Mouse (Mus musculus): Measurements from ENCODE around the gene Fcf1. TPM values are rescaled to one million over a fixed set of nuclear protein-coding genes. Genes with fewer than 3 reads are reported as not detected.

Fcf1 gene
- 10 to 100 TPM; 31.8 to 42.2 (median 38.9) TPM for total RNA-seq (2022)

DNA sequence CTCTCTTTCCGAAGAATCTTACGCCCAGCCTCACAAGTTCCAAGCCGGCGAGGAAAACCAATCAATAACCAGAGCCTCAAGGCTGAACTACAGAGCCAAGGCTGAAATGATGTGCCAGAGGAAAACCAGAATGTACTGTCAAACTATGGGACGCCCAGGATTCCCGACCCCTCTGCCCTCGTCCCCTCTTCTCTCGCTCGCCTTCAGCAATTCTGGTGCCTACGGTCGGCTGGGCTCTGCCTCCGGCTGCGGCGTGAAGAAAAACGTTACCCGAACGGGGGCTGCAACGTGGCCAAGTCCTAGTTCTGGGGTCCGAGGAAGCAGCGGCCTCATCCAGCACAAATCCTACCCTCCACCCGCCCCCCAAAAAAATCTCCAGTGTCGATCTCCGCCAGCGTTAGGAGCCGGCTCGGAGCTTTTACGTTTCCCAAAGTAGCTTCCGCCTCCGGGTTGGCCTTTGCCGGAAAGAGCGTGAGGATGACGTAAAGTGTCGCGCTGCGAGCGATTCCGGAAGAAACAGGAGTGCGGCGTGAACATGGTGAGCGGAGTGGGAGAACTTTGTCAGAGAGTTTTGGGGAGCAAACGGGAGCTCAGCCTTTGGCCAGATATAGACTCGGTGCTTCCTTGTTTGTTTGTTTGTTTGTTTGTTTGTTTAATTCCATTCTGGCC, at the start of gene Fcf1, which contains the start of gene Arel1:
Fcf1 (plus strand) TSS at position 470 of the 669 bp plus-strand sequence.
Arel1 (minus strand) TSS at position 473 of the 669 bp plus-strand sequence.
- DNase-seq (ENCODE audit: low spot score in 2 of 2) = peak; percentile 83 to 91

DNA sequence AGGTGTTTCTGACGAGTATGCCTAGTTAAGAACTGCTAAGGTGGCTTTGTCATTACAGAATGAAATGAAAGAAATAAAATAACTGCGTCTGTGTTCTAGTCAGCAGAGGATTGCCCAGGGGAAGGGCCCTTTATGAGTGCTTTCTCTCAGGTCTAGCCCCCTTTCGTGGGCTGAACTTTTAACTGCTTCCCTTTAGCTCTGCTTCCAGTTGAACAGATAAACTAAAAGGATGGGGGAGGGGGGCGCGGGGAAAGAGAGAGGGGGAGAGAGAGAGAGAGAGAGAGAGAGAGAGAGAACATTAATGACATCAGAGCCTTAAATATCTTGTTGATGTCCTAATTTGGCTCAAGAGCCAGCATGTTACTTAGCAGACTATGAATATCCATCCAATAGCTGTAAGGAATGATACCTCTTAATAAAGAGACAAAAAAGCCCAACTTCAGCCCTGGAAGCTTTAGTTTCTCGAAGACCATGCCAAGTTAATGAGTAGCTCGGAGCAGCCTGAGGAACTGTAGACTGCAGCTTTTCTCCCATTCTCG, 48.7 kb upstream of the Fcf1 start:
- DNase-seq (ENCODE audit: low spot score in 2 of 2) = no peak

DNA sequence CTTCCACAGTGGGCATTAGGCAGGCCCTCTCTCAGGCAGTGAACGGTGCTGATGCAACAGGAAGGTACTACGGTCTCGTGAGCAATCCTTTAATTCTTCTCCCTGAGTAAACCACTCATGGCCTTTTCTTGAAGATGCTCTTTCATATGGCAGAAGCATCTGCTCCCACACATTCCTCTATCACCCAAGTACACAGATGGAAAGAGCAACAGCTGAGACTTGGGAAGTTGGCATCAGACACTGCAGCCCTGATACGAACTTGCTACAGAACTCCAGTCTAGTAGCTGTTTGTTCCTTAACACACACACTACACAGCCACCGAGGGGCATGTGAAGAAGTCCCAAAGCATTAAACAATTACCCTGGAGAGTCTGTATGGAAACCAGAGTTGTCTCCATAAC, 46.4 kb upstream of the Fcf1 start:
- peak in 1 of 2 experiments; percentile 20 for DNase-seq (ENCODE audit: low spot score in 2 of 2)

DNA sequence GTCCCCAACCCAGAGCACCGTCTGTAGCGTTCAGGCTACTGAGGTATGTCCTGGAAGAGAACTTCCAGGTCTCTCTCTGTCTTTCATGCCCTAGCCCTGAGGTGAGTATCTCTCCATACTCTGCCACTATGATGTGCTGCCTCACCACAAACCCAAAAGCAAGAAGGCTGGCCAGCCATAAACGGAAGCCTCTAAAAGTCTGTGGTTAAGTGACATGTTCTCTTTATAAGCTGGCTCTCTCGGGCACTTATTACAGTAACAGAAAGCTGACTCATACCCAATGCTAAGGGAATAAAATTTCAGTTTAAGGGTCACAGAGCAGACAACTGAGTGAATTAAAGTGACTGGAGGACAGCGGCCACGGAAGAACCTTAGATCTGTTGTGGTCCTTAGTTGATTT, 44.2 kb upstream of the Fcf1 start:
- DNase-seq (ENCODE audit: low spot score in 2 of 2) = no peak

DNA sequence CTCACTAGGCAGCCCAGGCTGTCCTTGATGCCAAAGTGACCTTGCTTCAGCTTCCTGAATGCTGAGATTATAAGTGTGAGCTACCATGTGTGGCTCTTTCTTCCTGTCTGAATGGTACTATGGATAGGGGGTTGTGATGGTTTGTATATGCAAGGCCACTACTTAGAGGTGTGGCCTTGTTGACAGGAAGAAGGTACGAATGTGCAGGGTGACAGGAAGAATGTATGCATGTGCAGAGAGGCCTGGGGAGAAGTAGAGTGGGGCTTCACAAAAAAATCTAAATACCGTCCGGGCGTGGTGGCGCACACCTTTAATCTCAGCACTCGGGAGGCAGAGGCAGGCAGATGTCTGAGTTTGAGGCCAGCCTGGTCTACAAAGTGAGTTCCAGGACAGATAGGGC, 38.5 kb upstream of the Fcf1 start:
- no peak for DNase-seq (ENCODE audit: low spot score in 2 of 2)

DNA sequence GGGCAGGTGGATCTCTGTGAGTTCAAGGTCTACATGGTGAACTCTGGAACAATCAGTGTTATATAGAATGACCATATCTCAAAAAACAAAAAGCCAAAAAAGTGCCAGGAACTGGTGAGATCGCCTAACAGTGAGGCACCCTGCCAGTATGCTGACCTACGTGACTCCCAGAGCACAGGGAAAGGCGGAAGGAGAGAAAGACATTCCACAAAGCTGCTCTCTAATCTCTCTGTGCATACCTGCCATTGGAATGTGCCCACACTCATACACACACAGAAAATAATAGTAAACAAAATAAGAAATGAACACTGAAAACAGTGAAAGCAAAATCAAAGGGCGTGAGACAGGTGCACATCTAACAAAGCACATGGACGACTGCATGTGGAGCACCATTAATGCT, 35.4 kb upstream of the Fcf1 start:
- DNase-seq (ENCODE audit: low spot score in 2 of 2) = no peak

DNA sequence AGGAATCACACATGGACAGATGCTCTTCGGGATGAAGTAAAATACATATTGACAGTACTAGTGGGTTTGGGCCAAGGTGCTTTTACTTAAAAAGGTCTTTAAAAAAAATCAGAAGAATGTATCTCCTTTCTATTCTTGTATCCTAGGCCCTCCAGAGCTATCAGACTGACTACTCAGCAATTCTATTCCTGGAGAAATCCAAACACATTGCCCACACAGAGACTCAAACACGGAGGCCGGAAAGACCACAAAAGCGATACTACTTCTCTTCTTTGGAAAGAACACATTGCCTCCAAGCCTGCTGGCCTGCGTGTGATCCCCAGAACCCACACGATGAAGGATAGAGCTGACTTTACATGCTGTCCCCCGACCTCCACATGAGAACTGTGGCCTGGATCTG, 31.6 kb upstream of the Fcf1 start:
- no peak for DNase-seq (ENCODE audit: low spot score in 2 of 2)

DNA sequence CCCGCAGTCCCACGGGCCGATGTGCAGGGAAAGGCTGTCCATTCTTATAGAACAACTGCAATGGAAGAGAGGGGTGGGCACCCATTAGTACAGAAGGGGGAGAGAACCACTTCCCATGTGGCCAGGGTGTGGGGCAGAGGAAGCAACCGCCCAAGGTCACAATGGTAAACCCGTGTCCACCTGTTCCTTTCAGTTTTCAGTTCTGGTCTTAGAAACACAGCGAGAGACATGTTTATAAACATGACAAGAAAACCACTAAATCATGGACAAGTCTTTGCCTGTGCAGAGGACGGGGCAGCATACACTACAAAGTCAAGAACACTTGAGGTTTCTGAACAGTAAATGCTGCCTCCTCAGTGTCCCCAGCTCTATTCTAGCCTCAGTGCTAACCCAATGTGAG, 30.4 kb upstream of the Fcf1 start:
- DNase-seq (ENCODE audit: low spot score in 2 of 2) = no peak

DNA sequence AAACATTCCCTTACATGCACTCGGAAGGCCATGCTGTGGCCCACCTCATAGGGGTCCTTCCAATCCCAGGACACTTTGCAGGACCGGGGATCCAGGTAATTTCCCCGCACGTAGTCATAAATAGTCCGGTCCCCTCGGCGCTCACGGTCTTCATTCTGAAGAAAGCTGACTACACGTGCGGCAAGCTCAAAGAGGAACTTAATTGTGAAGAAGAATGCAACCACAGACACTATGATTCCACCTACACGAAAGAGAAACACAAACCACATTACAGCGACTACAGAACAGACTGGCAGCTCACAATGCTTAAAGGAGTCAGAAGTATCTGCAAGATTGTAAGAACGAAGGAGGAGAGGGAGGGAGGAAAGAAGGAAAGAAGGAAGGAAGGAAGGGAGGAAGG, 29.0 kb upstream of the Fcf1 start:
- no peak for DNase-seq (ENCODE audit: low spot score in 2 of 2)

DNA sequence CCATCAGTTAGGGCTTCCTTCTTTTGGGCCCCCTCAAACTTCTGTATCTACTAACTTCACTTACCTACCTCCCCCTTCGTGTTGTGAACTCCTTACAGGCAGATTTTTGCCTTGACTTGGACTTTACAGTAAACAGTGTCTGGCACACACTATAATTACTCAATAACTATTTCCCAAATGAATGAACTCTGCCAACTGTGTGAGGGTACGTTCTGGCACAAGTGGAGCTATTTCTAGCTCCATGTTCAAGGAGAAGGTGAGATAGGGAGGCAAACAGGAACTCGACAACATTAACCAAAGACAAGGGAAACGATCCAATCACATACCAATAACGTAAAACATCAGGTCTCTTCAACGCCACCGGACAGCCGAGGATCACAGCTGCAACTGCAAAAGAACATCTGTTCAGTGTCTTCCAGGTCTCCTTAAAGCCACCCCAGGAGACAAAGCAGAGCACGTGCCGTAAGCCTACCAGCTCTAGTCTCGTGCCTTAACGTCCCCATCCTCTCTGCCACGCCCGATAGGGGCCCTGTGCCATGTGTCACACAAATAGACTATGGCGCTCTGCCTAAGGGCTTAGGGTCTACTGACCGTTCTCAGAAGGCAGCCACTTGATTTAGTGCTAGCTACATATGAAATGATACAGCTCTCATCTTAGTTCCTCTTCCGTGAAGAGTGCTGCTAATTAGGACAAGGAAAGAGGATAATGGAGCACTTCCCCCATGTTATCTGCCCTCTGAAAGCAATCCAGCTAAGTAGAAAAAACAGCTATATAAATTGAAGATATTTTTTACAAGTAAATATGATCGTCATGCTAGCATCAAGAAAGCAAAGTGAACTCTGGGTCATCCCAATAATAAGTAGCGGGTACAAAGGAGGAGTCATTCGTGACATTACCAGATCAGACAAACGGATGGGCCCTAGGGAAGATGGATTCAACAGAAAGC, 27.4 kb upstream of the Fcf1 start:
- DNase-seq (ENCODE audit: low spot score in 2 of 2) = no peak

DNA sequence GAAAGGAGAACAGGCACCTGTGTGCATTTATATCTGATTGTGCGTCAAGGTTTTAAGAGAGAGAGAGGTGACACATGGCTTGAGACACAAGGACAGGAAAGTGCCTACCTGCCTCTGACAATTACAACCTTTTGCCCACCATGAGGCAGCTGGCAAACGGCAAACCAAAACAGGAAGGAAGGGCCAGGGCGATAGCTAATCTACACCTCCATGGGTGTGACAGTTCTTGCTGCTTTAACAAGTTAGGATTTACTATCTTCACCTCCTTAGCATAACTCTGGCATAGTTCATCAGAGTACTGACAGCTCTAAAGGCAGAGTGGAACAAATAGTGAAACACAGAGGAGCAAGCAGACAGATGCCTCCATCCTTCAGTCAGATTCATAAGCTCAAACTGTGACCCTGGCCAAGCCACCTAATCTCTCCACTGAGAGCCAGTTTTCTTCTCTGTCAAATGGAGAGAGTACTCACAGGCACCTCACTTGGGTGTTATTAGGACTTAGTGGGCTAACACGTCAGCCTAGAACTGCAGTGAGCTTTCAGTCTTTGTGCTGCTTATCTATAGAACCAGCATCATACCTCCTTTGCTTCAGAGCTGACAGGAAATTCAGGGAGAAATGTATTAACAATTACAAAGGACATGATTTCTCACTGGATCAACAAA, 26.4 kb upstream of the Fcf1 start:
- no peak for DNase-seq (ENCODE audit: low spot score in 2 of 2)

DNA sequence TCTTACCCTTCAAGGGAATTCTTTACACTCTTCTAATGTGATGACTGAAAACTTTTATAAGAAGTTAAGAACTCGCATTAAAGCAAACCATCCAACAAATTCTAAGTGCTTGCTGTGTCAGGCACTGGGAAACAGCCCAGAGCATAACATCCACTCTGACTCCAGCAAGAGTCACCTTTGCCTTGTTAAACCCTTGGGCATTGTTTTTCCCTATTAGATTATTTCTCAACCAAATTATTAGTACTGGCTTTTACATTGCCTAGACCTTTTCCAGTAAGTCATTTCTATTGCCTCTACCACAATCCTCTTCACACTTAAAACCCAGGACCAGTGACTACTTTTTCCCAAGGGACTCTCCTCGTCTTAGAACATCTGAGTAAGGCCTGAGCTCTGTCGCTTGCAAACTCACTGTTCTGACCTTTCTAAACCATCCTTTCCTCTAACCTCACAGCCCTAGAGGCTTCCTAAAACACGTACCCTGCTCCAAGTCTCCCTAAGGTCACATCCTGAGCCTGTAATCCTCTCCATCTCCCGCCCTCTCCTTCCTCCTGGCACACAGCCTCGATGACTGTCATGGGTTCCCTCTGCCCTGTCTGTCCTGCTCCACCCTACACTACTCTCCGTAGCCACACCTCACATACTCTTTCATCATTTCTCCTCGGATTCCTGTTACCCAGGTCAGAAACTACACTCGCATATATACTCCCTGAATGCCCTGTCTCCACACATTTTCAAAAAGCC, 25.7 kb upstream of the Fcf1 start:
- DNase-seq (ENCODE audit: low spot score in 2 of 2) = no peak

DNA sequence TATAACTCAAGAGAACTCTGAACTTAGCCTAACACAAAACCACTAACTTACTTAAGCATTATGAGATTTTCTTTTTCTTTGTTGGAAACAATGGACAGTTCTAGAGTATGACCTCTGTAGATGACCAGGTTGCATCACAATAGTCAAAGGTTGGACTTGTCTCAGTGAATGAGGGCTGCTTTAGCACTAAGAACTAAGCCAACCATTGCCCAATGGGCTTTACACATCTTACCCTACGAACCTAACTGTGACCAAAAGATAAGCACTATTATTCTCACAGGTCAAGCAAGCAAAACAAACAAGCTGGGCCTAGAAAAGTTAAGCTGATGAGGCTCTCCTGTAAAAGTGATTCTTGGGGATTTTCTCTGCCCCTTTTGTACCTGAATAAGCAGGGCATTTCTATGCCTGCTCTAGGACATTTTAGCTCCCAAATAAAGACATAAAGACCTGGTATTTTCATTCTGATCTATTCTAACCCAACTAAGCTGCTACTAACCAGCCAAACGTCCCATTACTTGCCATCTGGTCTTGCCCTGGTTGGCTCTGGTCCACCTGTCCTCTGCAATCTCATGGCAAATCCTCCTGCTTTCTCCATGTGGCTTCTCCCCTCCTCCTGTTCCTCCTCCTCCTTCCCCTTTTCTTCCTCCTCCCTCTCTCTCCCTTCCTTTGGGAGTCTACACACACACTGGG, 22.7 kb upstream of the Fcf1 start:
- no peak for DNase-seq (ENCODE audit: low spot score in 2 of 2)

DNA sequence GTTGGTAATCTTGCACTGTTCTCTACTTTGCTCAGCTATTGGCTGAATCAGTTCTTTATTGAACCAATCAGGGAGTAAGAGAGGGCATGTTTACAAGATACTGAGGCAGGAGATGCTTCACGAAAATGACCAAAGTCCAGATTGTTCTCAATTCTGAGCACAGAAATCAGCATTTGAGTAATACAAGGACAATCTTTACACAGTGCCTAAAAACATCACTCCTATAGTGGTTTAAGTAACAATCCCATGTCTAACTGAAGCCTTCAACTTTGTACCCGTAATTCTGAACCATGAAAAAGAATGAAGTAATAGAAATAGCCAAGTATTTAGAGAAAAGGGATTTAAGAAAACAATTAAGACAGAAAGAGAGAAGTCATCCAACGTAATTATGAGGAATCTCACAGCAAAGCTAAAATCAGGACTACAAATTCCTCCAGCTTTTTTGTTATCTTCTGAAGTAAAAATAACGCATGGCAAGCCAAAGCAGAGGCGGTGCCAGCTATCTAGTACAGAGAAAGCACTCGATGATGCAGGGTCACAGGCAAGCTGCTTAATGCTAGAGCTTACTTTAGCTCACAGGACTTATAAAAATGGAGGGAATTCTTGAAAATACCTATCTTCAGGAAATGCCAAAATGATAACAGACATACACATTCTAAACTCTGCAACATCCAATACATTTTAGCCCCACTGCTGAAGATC, 22.0 kb upstream of the Fcf1 start:
- no peak for DNase-seq (ENCODE audit: low spot score in 2 of 2)

DNA sequence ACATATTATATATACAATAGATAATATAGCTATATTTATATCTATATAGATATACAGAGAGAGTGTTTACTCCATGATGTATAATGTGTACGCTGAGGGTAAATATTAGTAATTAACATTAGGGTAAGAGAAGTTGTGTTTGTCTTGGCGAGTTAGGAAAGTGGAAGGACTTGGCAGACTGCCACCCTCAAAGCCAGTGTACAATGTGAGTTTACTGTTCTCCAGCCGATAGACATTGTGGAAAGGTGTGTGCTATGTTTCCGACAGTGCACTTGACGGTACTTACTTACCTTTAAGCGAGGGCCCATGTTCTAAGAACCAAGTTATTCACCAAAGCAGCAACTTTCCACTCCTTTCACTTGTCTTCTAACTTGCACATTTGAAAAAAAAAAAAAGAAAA, 19.9 kb upstream of the Fcf1 start:
- DNase-seq (ENCODE audit: low spot score in 2 of 2) = no peak

DNA sequence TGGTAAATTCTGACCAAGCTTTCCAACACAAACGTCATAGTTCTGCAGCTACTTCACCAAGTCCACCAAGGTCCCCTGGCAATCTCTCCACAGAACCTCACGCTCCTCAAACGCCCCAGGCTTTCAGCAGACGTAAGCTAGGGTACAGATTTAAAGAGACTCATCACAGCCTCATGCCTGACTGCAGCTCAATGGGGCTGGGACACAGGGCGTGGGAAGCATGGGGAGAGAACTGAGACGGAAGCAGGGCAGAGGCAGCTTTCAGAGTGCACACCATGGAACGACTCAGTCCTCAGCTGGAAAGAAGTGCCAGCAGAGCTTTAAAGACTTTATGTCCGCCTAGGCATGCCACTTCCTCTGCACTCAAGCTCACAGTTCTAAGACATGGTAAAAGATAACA, 19.2 kb upstream of the Fcf1 start:
- no peak for DNase-seq (ENCODE audit: low spot score in 2 of 2)

DNA sequence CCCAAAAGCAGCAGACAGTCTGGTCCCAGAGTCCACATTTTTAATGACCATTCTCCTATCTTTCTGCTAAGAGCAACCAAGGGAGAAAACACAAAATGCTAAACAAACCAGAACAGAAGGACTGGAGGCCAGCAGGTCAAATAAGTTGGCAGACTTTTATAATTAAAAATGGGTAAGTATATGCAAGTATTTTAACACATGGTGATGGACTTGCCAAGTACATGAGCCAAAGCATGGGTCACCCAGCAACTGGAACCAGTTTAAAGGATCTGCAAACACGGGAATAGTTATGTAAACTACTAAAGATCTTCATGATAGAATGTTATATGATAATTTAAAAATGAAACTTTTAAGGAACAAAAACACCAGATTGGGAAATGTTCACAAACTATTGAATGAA, 18.3 kb upstream of the Fcf1 start:
- DNase-seq (ENCODE audit: low spot score in 2 of 2) = no peak

DNA sequence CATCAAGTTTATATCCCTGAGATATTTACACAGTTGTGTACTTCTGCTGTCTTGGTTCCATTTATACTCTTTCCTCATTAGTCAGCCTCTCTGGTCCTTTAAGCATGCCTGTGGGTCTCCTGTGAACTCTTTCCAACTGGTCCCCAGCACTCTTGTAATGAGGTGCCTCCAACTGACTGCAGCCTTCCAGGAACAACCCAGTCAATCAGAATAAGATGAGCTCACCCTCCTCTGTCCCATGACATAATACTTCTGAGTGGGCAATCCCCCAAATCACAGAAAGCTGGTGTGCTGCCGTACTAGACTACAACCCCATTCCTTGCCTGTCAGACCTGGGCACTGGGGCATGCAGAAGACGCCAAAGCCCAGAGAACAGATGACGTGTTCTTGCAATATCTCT, 14.4 kb upstream of the Fcf1 start:
- no peak for DNase-seq (ENCODE audit: low spot score in 2 of 2)

DNA sequence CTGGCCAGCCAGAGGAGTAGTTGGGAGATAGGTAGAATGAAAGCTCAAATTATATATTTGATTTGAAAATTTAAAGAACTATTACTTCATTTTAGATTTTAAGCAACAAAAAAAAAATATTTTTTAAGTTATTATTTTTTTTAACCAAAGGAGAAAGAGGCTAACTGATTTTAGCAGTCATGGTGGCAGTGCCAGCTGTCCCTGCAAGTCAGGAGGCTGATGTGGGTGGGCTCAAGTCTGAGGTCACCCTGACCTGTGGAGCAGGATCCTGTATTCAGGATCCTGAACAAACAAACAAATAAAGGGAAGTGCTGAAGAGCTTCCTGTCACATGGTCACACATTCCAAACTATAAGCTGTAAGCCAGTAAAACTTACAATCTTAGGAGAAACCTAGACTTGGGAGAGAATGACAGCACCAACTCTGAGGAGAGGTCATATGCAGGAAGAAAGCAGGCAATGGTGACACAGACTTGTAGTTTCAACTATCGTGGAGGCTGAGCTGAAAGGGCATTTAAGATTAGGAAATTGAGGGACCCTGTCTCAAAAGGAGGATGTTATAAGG, 11.8 kb upstream of the Fcf1 start:
- DNase-seq (ENCODE audit: low spot score in 2 of 2) = no peak

DNA sequence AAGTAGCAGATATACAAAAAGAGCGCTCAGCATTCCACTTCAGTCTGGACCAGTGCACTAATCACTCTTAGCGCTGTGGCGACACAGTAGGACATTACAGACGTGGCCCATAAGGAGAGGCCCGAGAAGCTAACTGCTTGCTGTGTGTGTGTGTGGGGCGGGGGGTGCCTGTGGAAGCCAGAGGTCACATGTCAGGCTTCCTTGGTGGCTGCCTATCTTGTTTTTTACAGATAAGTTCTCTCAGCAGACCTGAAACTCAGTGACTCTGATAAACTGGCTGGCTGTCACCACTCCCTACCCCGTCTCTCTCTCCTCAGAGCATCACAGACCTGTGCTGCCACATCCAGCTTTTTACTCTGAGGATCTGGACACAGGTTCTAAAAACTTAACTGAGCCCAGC, 8.1 kb upstream of the Fcf1 start:
- no peak for DNase-seq (ENCODE audit: low spot score in 2 of 2)
